Mouse (Mus musculus) gastrocnemius, postnatal 25 days (tissue): ENCODE measurements around the gene Anp32e. TPM values are rescaled to one million over a fixed set of nuclear protein-coding genes. Genes with fewer than 3 reads are reported as not detected.

Experiments
- total RNA-seq, 2 experiments: library from RNA; stranded (reverse); gene quantifications; 1 replicate in 1 of 2; 2 replicates in 1 of 2; pipeline ENCODE4 v1.2.3; 2021

The Anp32e gene
- total RNA-seq, 2 experiments from 2014 or later: 67.4 to 69.1 TPM

Other genes starting within 250 kb of the Anp32e start
- 10 to 100 TPM; 21.3 to 37.2 TPM for gene Adamtsl4, start 241.3 kb upstream of the Anp32e start, total RNA-seq
- 10 to 100 TPM; 14.0 to 26.6 TPM for gene Ecm1, start 189.7 kb upstream of the Anp32e start, total RNA-seq
- gene Tars2, start 169.0 kb upstream of the Anp32e start, total RNA-seq: 10 to 100 TPM; 25.9 to 26.9 TPM
- gene Rprd2, start 110.4 kb upstream of the Anp32e start, total RNA-seq: 10 to 100 TPM; 27.1 to 28.2 TPM
- gene Prpf3, start 73.4 kb upstream of the Anp32e start, total RNA-seq: 10 to 100 TPM; 11.8 to 17.6 TPM
- gene Mrps21, start 57.7 kb upstream of the Anp32e start, total RNA-seq: 100 to 1,000 TPM; 277 to 284 TPM
- 1 to 10 TPM in 1 of 2 experiments, under 1 TPM in 1; 0.82 to 7.7 TPM for gene Ciart, start 47.0 kb upstream of the Anp32e start, total RNA-seq
- gene BC028528, start 37.2 kb upstream of the Anp32e start, total RNA-seq: 1 to 10 TPM; 2.8 to 3.7 TPM
- 10 to 100 TPM; 43.9 to 51.9 TPM for gene Aph1a, start 35.3 kb upstream of the Anp32e start, total RNA-seq
- gene Car14, start 24.6 kb upstream of the Anp32e start, total RNA-seq: 10 to 100 TPM; 78.0 to 92.8 TPM
- gene Plekho1, start 66.8 kb downstream of the Anp32e start, total RNA-seq: 10 to 100 TPM; 23.2 to 39.8 TPM
- 10 to 100 TPM; 17.0 to 22.2 TPM for gene Vps45, start 129.2 kb downstream of the Anp32e start, total RNA-seq
- gene Otud7b, start 175.3 kb downstream of the Anp32e start, total RNA-seq: 10 to 100 TPM; 52.5 to 54.4 TPM
- gene Mtmr11, start 232.8 kb downstream of the Anp32e start, total RNA-seq: 1 to 10 TPM; 2.5 to 4.1 TPM
- 10 to 100 TPM in 1 of 2 experiments, 1 to 10 TPM in 1; 8.8 to 10.3 TPM for gene Sf3b4, start 243.1 kb downstream of the Anp32e start, total RNA-seq